Mouse (Mus musculus) megakaryocyte progenitor cell, adult 5-6 weeks (primary cell): ENCODE measurements around the gene Haus3. TPM values are rescaled to one million over a fixed set of nuclear protein-coding genes. Genes with fewer than 3 reads are reported as not detected.

Experiments
- ATAC-seq: replicated peaks from 2 replicates; pipeline ENCODE4 v1.8.0; 2016; ENCODE audit warnings: mild to moderate bottlenecking, moderate TSS enrichment, inconsistent platforms; ENCODE audit not compliant: poor library complexity
- total RNA-seq, 2 experiments: library from RNA; stranded (forward) in 1 of 2; stranded (reverse) in 1 of 2; fragments of 157-497, 149-512 nt in 1 of 2; fragments of 200-1000 nt in 1 of 2; gene quantifications; 2 replicates each; pipeline versions ENCODE4 v1.2.3 to v1.2.4; 2015 to 2017

The Haus3 gene
- total RNA-seq (2015), result 90.0 and 96.2 TPM in 2 replicates
- 108 and 158 TPM in 2 replicates for total RNA-seq (2017)

GRCm38 (mm10) chr5:34168950-34169891 is at the start of gene Haus3, which contains the start of gene Poln:
Haus3 (minus strand) TSS chr5:34169527.
Poln (minus strand) TSS chr5:34169448.
- peak; percentile 94 for ATAC-seq

GRCm38 (mm10) chr5:34218672-34219071 is 49.3 kb upstream of the Haus3 start:
- no peak for ATAC-seq

- ATAC-seq, result no peak
These were observed 48.4 kb upstream of the Haus3 start for GRCm38 (mm10) chr5:34217756-34218155.

DNA sequence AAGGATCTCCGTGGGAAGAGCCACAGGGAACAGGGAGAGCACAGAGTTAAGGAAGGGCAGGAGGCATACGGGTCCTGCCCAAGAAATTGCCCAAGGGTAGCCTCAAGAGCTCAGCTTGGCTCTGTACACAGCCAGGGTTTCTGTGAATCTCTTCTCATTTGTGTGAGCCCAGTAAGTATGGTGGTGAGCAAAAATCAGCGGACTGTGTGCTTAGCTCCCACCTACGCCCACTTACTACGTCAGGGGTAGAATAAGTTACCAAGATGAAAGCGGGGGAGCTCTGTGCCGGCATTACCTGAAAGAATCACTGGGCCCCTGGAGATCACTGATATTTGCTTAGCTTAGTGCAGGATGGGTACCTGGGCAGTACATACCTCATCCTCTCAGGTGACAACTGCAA is 46.7 kb upstream of the Haus3 start:
- no peak for ATAC-seq

DNA sequence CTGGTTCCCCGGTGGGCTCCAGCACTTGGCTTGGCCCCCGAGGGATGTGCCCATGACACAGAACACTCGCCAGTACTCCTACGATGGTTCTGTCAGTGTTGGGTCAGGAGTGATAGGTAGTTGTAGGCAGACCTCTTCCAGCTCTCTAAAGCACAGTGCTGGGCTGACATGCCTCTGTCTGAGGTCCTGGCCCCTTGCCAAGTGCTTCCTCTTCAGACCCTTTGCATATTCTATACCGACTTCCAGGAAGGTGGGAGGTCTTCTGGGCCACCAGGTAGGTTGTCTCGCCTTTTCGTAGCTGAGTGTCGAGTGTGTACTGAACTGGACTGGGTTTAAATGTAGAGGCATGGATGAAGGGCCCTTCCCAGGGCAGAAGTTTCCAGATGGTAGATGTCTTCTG is 44.3 kb upstream of the Haus3 start:
- ATAC-seq, result no peak

- peak; percentile 98 for ATAC-seq
These were observed 41.0 kb upstream of the Haus3 start for GRCm38 (mm10) chr5:34210279-34210678.

GRCm38 (mm10) chr5:34207503-34207902 is 38.2 kb upstream of the Haus3 start:
- ATAC-seq, result no peak

- no peak for ATAC-seq
These were observed 36.5 kb upstream of the Haus3 start for GRCm38 (mm10) chr5:34205788-34206187.

DNA sequence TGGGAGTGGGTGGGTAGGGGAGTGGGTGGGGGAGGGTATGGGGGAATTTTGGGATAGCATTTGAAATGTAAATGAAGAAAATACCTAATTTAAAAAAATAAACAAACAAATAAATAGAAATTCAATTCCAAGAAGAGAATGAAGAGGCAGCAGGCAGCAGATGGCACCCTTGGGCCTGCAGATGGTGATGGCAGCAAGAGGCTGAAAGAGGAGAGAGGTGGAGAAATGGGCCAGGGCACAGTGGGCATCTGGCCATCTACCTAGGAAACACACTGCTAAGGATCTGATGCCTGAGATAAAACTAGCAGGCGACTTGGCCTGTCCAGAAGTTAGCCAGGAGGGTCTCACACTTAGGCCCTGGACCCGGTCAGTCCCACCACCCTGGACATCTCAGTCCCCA is 35.6 kb upstream of the Haus3 start:
- ATAC-seq, result no peak

DNA sequence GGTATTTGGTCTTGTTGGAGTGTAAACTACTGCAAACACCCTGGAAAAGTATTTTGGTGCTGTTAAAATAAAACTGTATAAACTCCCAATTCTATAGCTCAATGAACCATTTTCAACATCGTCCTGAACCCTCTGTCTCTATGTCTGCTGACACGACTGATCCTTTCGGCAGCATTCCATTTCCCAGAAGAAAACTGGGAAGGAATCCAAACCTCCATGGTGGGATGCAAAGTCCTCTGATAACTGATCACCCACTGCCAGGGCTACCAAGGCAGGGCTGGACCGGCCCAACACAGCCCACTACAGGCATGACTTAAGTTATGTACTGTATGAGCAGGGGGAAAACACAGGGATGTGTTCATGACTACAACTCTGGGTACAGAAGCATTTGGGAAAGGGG is 32.7 kb upstream of the Haus3 start:
- ATAC-seq, result no peak

- ATAC-seq, result peak; percentile 77
These were observed 32.1 kb upstream of the Haus3 start for GRCm38 (mm10) chr5:34201396-34201795.

DNA sequence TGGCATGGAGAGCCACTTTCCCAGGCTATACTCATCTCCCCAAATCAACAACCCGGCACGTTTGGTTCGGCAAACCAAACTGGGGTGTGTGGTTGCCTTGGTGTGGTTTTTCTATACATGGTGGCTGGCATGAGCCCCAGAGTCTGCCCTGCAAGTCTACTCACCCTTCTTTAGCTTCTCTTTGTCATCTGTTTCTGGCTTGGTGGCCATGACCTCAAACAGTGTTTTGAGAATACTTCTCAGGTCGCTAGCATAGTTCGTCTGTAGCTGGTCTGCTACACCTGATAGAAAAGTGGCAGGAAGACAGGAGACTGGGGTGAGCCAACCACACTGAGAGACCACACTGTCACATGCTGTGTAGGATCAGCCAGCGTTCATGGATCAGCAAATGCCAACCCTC is 29.3 kb upstream of the Haus3 start:
- no peak for ATAC-seq

DNA sequence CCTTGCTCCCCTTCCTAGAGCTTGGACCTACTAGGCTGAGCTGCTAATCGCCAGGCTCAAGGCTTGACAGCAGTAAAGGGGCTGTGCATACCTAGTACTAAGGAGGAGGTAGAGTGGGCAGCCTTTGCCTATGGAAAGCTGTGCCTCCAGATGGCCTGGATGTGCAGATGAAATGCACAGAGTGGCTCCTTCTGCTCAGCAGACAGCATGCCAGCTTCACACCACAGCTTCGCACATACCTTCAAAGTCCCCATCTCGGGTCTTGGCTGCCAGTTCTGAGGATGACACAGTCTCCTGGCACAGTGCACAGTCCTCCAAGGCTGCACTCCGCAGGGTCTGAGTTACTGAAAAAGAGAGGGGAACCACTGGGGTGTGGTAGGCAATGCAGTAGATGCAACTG is 27.9 kb upstream of the Haus3 start:
- ATAC-seq, result no peak

GRCm38 (mm10) chr5:34196423-34196822 is 27.1 kb upstream of the Haus3 start:
- peak; percentile 40 for ATAC-seq

DNA sequence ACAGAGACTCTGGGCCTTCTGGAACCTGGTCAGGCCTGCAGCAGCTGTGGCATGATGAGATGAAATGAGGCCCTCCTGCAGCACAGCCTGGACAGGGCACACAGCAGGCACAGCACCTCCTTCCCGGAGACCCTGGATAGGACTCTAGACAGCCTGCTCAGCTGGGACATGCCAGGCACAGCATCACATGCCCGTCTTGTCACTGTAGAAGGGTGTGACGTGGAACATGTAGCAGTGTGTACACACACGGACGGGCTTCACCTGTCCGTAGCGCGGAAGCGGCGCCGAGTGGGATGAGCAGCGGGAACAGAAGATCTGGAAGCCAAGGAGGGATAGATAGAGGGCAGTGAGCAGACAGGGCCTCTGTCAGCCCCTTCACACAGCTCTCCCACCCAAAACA is 26.5 kb upstream of the Haus3 start:
- ATAC-seq, result no peak

DNA sequence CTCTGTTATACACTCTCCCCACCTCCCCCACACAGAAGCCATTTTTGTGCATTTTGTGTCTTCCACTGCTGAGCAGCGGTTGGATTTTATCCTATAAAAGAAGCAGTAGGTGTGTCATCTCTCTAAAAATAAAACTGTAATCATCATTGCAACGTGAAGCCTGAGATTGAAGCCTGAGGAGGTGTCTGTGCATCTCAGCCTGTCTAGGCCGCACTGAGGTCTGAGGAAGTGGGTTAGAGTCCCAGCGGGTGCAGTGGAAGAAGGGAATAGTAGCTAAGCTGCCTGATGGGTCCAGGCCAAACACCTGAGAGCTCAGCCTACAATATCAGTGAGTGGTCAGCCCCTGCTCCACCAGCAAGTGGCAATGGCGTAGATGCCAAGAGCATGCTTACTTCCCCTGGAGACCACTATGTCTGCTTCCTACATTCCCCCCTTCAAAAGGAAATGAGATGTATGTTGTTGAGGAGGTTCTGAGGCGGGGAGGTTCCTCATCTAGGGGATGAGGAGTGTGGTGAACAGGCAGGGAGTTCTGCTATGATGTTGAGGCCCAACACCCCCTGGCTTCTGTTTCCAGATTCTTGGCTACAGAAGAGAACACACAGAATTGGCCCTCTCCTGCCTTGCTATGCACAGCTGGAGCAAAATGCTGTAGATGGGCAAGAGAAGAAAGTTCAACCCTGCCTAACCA is 25.8 kb upstream of the Haus3 start:
- ATAC-seq, result peak; percentile 35

DNA sequence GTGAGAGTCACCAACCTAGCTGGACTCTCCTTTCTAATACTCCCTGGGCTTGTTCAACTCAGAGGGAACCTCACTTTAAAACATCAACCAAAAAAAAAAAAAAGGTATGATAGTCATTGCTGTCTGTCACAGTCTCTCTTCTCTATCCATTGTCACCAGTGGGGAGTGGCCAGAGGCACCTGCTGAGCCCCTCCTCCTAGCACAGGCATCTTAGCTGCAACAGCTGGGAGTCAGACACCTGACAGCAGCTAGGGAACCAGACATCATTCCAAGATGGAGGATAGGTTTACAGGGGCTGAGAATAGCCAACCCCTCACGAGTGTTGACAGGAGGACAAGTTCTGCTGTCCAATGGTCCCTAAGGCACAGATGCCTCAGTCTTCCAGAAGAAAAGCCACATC is 25.1 kb upstream of the Haus3 start:
- ATAC-seq, result no peak

DNA sequence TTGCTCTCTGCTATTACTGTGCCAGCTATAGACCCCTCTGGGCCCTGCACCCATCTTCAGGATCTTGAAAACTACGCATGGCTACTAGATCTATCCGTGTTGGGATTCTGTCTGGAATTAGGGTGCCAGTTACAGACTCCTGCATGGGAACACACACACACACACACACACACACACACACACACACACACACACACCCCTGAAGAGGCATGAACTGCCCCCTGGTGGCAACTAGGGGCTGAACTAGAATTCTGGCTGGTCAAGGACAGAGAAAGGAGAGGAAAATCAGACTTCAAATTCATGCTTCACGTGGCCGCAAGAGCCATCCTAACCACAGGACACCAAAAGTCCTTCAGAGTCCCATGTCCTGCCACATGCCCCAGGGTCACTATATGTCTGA is 22.5 kb upstream of the Haus3 start:
- ATAC-seq, result no peak

GRCm38 (mm10) chr5:34191021-34191420 is 21.7 kb upstream of the Haus3 start:
- no peak for ATAC-seq

- no peak for ATAC-seq
These were observed 20.2 kb upstream of the Haus3 start for GRCm38 (mm10) chr5:34189521-34189920.

DNA sequence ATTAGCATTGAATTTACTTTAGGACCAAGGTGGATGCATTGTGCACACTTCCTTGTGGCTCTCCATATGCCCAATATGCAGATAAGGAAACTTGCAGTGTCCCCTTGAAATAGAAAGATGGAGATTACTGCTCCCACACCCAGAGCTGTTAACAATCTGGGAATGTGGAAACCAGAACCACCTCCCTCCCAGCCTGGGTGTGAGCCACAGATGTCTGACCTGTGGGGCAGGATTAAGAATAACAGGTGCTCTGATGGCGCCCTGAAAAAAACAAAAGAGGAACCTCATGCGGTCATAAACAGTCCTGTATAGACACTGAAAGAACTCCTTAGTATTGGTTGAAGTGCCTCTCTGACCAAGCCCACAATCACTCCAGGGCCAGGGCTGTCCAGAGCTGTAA is 19.5 kb upstream of the Haus3 start:
- no peak for ATAC-seq
